Mouse (Mus musculus) spleen, adult 12 weeks (tissue): Measurements from ENCODE around the gene Zfand4.
A peak's percentile ranks its signal among the peaks of the same experiment; 100 is the strongest.
"Not testable (repeated sequence)": the region's sequence is repeated elsewhere in the genome, so short reads cannot be mapped to it uniquely, and the experiment has no call there.

Experiments
- DNase-seq: peaks from one replicate; pipeline ENCODE4 v3.0.0; 2022; ENCODE audit warnings: low spot score

Gene Zfand4

DNA sequence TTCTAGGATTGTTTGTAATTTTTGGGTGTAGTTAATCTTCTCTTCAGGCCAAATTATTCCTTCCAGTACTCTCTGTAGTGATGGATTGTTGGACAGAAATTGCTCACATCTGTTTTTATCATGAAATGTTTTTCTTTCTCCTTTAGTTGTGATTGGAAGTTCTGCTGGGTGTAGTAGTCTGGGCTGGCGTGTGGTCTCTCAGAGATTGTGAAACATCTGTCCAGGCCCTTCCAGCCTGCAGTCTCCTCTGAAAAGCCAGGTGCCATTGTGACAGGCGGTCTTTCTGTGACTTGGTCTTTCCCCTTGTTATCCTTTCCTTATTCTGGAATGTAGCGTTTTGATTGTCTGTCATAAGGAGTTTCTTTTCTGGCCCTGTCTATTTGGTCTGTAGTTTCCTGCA is 55.2 kb downstream of the Zfand4 start:
- DNase-seq = no peak

DNA sequence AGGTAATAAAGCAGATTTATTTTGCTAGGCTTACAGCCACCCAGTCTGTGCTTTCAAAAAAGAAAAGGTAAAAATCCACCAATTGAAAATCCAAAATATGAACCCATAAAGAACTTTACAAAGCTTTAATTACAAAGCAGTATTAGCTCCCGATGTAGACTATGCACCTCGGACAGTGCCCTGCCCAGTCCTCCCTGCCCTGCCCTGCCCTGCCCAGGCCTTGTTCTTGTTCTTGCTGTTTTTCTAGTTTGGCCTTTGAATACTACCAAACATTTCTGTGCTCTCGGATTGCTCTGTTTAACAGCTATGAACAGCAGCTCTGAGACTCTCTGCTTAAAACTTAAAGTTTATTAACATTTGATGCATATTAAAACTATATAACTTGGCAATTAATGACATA is 62.6 kb downstream of the Zfand4 start:
- no peak for DNase-seq

DNA sequence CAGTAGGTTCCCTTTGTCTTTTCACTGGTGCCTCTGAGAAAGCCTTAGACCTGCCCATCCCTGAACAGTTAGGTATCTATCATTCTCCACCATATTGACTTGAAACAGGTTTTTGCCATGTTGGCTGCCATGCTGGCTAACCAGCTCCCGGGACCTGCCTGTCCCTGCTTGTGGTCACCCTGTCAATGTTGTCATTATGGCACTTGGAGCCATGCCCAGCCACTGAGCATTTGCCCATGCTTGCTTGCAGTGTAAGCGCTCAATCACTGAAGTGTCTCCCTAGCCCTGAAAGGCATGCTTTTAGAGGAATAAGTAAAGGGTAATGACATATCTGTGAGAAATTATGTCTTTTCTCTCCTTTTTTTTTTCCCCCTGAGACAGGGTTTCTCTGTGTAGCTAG is 67.4 kb downstream of the Zfand4 start:
- no peak for DNase-seq

DNA sequence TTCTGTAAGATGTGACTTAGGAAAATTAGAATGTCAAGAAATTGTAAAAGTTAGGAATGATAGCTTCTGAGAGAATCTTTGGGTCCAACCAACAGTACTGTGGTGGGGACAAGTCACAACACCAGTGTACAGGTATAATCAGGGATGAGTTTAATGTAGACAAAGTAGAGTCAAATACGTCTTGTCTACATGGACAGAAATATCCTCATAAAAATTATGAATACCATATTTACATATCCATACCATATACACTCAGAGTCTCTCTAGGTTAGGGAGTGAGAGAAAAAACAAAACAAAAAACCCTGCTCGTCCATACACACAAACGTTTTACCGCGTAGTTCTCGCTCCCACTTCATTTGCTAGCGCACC is 73.4 kb downstream of the Zfand4 start:
- DNase-seq = no peak

DNA sequence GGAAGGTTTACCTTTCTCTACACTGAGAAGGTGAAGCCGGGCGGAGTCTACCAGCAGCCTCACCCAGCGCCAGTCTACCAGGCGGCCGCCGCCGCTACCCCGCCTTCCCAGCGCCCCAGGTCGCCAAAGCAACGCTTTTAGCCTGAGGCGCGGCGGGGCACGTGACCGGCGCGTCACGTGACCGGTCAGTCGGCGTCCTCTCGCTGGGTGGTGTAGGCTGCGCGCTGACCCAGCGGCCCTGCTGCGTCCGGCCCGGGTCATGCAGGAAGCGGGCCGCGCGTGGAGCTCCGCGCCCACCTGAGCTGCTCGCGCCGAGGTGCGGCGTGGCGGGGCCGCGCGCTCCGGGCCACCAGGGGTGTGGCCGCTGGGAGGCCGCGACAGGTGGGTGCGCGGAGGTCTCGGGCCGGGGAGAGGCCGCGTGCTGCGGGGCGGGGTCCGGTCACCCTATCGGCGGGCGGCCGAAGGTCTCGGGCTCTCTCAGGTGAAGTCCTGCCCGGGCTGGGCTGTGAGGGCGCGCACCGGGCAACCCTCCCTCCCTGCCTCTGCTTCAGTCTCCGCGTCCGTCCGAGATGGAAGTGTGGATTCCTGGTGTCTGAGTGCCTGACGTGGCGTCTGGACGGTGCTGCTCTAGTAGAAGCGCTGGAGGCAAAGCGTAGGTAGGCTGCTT is 73.9 kb downstream of the Zfand4 start, which contains the start of gene March8:
Gene March8, plus strand, starts transcription at position 190 of the 667 bp plus-strand sequence.
- peak; percentile 81 for DNase-seq

DNA sequence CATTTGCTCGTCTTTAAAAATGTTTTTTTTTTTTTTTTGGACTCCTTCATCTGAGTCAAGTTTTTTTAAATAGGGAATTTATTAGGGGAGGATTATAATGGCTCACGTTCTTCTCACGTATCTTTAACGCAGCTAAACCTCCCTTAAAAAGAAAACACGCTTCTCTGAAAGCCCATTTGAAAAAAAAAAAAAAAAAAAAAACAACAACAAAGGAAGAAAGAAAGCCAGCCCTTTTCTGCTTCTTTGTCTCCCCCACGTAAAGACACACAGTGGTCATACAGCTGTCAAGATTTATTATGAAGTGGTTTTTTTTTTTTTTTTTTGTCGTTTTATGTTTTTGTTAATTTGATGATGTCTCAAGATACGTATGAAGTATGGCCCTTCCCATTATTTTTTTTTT is 74.5 kb downstream of the Zfand4 start:
- DNase-seq = no peak

DNA sequence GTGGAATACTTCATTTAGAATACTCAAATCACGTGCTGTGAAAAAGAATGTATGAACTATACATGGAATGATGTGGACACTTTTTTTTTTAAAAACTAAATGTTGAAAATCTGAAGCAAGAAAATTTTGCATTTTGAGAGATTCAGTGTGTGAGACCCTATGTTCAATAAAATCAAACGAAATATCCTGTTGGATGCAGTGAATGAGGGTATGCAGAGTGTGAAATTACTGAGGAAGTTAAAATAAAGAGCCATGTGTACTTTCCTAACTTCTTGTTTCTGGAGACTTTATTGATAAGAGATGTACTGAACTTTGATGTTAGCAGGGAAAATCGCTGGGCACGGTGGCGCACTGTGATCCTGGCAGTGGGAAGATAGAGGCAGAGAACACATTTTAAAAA is 75.1 kb downstream of the Zfand4 start:
- DNase-seq = no peak

DNA sequence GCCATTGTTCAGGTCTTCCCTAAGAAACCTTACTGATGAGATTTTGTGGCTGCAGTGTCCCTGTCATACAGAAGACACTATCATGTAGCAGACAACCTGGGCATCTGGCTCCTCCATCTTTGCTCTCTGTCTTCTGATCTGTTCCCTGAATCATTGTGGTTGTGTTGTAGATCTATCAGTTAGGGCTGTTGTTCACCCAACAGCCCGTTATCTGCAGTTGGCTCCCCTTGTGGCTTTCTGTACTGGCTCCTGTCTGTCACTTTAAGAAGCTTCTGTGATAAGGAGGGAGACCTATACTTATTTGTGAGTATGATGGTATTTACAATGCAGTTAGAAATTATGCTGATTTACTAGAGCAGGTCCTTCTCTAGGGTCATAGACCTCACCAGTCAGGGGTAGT is 76.5 kb downstream of the Zfand4 start:
- DNase-seq = no peak

DNA sequence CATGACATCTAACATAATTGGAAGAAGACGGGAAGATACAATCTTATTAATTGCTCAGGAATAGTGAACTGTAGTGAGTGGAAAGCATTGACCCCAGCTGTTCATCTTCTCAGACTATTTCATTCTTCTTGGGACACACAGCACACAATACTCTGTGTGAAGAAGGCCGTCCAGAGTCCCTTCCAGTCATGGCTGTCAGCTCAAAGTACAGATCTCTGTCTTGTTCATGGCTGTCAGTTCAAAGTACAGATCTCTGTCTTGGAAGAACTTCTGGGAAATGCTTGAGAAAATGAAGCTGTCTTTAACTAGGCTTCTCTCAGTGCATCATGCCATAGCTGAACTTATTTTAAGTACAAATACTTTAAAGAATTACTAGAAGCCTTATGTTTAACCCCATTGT is 83.9 kb downstream of the Zfand4 start:
- no peak for DNase-seq

DNA sequence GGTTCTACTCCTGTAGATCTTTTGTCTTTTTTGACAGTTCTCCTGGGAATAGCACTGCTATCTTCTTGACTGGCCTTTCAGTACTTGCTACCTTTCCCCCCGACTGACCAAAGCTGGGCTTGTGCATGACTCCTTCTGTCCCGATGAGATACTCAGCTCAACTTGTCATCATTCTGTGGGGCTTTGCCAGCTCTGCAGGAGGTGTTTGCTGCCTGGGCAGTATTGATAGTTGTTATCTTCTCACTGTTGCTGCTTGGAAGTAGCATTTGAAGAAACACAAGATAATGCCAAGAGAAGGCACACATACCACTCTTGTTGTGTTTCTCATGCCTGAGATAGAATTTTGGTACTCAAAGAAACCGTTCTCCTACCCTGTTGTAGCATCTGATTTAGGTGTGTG is 86.0 kb downstream of the Zfand4 start:
- peak; percentile 68 for DNase-seq

DNA sequence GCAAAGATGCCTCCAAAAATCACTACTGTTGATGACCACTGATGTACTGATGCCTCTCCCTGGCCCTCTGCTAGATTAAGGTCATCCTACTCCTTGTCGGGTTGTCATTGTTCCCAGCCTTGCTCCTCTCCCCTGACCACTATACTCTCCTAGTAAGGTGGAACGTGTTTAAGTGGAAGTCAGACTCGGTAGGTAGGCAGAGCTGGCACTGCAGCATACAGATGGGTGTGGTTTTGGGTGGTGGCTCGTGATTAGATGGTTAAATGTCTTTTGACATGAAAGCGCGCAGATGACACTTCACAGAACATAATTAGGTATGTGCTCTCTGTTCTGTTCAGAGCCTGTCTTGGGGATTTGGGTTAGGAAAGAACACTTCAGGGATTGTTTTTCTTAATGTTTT is 86.6 kb downstream of the Zfand4 start:
- DNase-seq = peak; percentile 56

DNA sequence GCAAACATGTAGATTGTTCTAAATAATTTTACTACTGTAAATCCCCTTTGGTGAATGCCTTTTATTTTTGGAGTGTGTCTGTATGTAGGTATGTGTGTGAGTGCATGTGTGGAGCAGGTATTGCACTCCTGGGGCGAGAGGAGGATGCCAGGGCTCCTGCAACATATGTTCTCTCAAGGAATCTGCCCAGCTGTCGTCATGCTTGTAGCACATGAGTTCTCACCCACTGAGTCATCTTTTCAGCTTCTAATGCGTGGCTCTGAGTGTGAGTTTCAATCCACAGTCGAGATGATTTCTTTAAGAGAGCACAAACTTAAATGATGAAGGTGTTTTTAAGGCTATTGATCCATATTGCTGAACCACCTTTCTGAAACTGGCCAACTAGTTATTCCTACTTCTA is 87.5 kb downstream of the Zfand4 start:
- DNase-seq = no peak

DNA sequence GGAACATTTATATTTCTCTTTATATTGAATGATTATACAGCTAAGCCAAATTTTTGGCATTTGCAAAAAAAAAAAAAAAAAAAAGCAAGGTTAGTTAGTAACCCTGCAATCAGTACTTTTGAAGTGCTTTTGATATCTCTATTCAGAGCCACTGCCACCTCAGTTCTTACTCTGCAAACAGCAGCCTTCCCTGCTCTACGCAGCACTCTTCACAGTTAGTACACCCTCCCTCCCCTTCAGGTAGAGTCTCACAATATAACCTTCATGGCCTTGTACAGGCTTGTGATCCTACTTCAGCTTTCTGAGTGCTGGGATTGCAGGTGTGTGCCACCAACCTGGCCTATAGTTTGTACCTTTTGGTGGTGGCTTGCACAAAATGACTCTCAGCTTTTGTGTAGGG is 89.4 kb downstream of the Zfand4 start:
- no peak for DNase-seq

DNA sequence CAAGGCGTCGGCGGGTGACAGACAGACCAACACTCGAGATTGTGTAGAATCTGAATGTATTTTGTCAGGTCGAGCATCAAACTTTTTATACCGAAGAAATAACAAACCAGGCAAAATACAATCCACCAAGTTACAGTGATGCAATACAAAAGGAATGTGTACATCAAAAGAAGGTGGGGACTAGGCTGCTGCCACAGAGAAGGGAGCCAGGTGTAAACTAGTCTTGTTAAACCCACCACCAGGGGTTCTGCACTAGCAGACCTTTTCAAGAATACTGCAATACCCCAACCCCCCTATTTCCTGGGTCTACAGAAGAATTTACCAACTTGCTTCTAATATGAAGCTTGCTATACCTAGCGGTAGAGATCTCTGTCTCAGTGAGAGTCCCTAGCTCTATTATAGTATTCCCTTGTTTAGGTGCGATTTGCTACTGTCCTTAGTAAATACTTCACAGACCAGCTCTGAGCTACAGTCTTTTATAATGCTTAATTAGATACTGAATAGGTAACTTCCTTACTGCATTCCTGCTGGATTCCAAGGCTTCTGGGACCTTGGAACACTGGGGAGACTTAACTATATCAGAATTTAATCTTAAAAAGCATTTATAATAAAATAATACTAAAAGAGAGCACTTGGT is 92.4 kb downstream of the Zfand4 start:
- not testable (repeated sequence) for DNase-seq

DNA sequence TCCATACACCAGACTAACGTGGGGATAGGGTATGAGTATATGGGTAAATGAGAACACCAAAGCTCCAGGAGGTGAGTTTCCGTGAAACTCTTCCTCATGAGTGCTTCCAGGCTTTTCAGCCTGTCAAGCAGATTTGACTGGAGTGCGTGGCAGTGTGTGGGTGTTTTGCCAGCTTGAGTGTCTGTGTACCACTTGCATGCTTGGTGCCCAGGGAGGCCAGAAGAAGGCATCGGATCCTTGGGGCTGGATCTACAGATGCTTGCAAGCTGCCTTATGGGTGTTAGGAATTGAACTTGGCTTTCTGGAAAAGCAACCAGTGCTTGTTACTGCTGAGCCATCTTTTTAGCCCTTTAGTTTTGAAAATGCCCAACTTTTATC is 92.9 kb downstream of the Zfand4 start:
- DNase-seq = no peak

DNA sequence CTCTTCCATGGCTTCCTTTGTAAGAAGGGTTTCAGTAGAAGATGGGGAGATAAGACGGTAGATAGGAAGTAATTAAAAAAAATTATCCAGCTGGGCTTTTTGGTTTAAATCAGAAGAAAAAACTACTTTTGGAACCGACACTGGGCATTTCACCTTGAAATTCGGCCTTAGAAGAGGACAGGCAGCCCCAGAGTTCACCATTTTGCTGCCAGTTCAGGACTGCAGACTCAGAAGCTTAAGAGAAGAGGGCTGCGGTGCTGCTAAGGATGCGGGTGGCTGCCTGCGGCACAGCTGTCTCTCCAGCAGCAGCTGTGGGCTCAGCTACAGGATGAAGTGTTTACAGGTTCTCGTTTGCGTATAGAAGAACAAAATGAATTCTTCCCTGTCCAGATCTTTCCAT is 94.0 kb downstream of the Zfand4 start:
- DNase-seq = no peak

DNA sequence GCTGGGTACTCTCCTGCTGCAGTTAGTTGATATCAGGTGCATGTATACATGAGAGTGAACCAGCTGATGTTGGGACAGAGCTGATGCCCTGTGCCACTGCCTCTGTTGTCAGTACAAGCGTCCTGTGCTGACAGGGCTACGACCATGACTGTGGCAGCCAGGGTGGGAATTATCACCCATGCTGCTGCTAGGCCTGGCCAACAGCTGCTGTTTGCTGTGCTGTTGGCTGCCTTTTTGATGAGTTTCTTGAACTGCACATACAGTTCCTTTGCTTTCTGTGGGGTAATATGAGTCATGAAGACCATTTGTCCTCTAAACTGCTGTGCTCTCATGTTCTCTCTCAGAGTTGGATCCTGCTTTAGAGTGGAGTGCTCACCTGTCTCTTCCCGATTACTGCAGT is 95.2 kb downstream of the Zfand4 start:
- no peak for DNase-seq

DNA sequence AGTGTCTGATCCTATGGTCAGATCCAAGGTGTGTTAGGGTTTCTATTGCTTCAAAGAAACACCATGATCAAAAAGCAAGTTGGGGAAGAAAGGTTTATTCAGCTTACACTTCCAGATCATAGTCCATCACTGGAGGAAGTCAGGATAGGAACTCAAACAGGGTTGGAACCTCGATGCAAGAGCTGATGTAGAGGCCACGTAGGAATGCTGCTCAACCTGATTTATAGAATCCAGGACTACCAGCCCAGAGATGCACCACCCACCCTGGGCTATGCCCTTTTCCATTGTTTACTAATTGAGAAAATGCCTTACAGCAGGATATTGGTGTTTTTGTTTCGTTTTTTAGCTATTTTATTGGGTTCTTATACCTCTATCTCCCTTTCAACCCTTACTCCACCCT is 97.4 kb downstream of the Zfand4 start:
- no peak for DNase-seq

DNA sequence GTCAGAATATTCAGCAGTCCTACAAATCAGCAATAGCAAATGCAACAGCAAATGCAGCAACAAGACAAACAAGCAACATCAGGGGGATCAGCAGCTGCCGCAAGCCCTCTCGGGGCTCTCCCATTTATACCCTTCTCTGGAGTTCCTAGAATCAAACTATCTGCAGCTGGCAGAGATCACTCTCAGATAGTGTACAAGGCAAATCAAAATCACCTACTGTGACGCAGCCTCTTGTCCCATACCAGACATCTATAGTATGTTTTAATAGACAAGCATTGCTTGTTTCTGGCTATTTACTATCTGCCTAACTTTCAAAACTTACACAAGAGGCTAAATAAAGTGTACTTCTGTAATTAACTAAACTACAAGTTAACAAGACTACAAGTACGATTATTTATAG is 98.0 kb downstream of the Zfand4 start:
- no peak for DNase-seq

DNA sequence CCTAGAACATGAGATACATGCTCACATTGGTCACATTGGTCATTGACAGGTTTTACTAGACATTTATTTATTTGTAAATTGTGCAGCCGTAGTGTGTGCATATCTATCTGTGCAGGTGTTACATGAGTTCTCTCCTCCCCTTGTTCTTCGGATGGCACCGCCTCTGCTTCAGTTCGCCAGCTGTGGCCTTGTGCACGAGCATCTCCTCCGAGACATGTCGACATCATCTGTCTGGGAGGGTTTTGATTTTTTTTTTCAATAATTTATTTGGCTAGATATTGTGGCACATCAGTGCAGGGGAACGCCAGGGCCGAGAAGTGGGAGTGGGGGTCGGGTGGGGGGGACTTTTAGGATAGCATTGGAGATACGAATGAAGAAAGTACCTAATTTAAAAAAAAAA is 103.9 kb downstream of the Zfand4 start:
- DNase-seq = no peak

DNA sequence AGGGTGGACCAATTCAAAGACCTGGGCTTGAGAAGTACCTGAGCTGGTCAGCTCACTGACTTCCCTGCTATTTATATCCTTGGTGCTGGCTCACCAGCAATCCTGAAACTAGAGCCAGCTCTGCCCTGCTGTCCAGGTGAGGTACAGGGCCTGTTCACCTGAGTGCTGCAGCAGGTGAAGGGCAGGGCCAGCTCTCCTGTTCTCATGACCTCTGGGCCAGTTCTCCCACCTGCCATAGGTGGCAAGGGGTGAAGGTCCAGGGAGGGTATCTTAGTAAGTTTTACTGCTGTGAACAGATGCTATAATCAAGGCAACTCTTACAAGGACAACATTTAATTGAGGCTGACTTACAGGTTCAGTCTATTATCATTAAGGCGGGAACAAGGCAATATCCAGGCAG is 105.8 kb downstream of the Zfand4 start:
- DNase-seq = no peak

DNA sequence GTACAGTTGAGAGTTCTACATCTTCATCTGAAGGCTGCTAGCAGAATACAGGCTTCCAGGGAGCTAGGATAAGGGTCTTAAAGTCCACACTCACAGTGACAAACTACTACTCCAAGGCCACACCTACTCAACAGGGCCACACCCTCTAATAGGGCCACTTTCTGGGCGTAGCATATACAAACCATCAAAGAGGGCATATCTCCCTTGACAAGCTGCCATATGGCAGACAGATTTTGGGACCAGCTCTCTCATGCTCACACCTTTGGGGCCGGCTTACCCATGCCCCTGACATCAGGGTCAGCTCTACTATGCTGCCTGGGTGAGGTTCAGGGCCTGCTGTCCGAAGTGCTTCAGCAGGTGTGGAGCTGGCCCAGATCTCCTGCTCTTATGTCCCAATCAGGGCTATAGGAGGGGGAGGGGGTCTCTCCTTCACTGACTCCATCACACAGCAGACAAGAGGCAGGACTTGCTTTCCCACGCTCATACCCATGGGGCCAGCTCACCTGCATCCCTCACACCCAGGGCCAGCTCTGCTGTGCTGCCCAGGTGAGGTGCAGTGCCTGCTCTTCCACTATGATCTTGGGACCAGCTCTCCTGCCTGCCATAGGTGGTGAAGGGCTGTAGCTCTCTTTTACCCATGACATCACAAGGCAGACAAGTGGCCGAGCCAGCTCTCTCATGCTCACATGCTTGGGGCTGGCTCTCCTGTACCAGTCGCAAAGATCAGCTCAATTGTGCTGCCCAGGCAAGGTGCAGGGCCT is 106.4 kb downstream of the Zfand4 start:
- DNase-seq = peak; percentile 46

DNA sequence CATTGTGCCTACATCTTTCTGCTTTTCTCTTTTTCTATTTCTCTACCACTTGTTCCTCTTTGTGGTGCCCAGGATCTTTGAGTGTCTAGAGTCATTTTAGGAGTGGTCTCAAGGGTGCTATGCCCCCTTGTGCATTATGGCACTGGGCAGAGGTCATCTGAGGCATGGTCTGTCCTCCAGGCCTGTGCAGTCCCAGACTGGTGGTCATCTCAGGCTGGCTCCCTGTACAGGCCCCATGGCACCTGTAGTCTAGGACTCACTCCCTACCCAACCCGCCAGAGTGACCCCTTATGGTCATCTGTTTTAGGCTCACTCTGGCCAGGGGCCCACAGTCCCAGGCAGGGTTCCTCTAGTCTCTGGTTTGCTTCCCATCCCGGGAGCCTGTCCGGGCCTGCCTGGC is 107.5 kb downstream of the Zfand4 start:
- DNase-seq = no peak

DNA sequence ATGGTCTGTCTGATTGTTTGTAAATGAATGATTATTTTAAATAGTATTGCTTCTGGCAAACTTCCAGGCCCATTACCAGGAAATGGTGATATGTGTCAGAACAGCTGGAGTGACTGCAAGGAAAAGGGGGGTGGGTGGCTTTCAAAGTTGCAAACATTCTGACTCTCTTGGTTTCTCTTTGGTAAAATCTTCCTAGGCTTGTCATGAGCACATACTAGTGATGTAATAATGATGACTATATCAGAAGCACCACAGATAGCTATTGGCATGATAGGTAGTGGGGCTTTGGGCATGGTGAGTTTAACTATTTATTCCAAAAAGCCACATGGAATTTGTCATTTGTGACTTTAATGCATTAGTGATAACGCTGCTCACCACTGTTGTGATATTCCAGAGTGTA is 110.1 kb downstream of the Zfand4 start:
- no peak for DNase-seq
